Mouse (Mus musculus) heart, embryonic 16.5 days (tissue): ENCODE measurements around the gene Sox8. TPM values are rescaled to one million over a fixed set of nuclear protein-coding genes. Genes with fewer than 3 reads are reported as not detected.

Source experiments
- ATAC-seq: fragments of 200-750 bp; cut with Nextera tagmentation; replicated peaks from 2 replicates; pipeline ENCODE4 v1.8.0; 2017; ENCODE audit warnings: moderate number of reproducible peaks; ENCODE audit not compliant: insufficient read depth, low FRiP score; ENCODE audit errors: extremely low read depth
- H3K27ac ChIP-seq: fragments of 300-500 bp; sonication (generic); 2 replicates; pipeline ENCODE4 v1.5.1; 2014; ENCODE audit warnings: mild to moderate bottlenecking, low read length, control low read depth, moderate library complexity
- H3K27me3 ChIP-seq: fragments of 300-500 bp; sonication (generic); 2 replicates; pipeline ENCODE4 v1.6.1; 2014; ENCODE audit warnings: low read length, mixed read lengths; ENCODE audit not compliant: control insufficient read depth, insufficient read depth
- H3K36me3 ChIP-seq: fragments of 300-500 bp; sonication (generic); 2 replicates; pipeline ENCODE4 v1.6.1; 2014; ENCODE audit not compliant: control insufficient read depth, insufficient read depth
- H3K4me1 ChIP-seq: fragments of 300-500 bp; sonication (generic); 2 replicates; pipeline ENCODE4 v1.6.1; 2014; ENCODE audit warnings: low read length, mixed read lengths; ENCODE audit not compliant: control insufficient read depth, insufficient read depth
- H3K4me2 ChIP-seq: fragments of 300-500 bp; sonication (generic); 2 replicates; pipeline ENCODE4 v1.6.1; 2014; ENCODE audit warnings: low read depth, mild to moderate bottlenecking, control low read depth, low read length
- H3K4me3 ChIP-seq: fragments of 300-500 bp; sonication (generic); 2 replicates; pipeline ENCODE4 v1.5.1; 2014; ENCODE audit warnings: mild to moderate bottlenecking, control low read depth, low read length
- H3K9ac ChIP-seq: fragments of 300-500 bp; sonication (generic); 2 replicates; pipeline ENCODE4 v1.6.1; 2014; ENCODE audit warnings: low read length, control low read depth
- H3K9me3 ChIP-seq: fragments of 300-500 bp; sonication (generic); replicated peaks from 2 replicates; pipeline ENCODE4 v1.6.1; 2016; ENCODE audit warnings: low read length; ENCODE audit not compliant: control insufficient read depth
- WGBS: fragments of 180-500 bp; shearing (Covaris S2); extraction: QIAGEN DNeasy Blood & Tissue Kit; methylation state at CpG from one replicate; pipeline ENCODE4 v1.1.7; 2014; 5-methylcytosine and 5-hydroxymethylcytosine counted together
- polyA plus RNA-seq: library from polyadenylated mRNA; unstranded; fragments of >200 nt; fragmentation: Nextera tagmentation; extraction: Ambion mirVana; gene quantifications from 2 replicates; pipeline ENCODE4 v1.2.1, GENCODE M21; 2015

Gene Sox8
- polyA plus RNA-seq, 1 experiment from 2014 or later = 0.54 TPM

- Histone ChIP-seq H3K4me2 (no peak overlapping the region), H3K4me3 (no peak overlapping the region), H3K9ac (no peak overlapping the region), H3K27me3 (no peaks in the 10 kb centered on the region), H3K4me1 (peaks cover 7% of the 10 kb centered on the region), H3K9me3 (no peaks in the 10 kb centered on the region), H3K36me3 (no peaks in the 10 kb centered on the region), H3K27ac (no peak overlapping the region)
- WGBS = 84% methylated on average over 11 of the region's 11 CpGs
- ATAC-seq = no peak
These were observed 19.2 kb downstream of the Sox8 start for GRCm38 (mm10) chr17:25551313-25551712.

- no peak overlapping the region for H3K4me3 ChIP-seq
- no peaks in the 10 kb centered on the region for H3K36me3 ChIP-seq
- ATAC-seq = no peak
- H3K9me3 ChIP-seq = no peaks in the 10 kb centered on the region
- H3K4me2 ChIP-seq = no peak overlapping the region
- no peaks in the 10 kb centered on the region for H3K4me1 ChIP-seq
- no peak overlapping the region for H3K27ac ChIP-seq
- H3K27me3 ChIP-seq = no peaks in the 10 kb centered on the region
- 86% methylated on average over 5 of the region's 5 CpGs for WGBS
- H3K9ac ChIP-seq = no peak overlapping the region
These were observed 20.5 kb downstream of the Sox8 start for GRCm38 (mm10) chr17:25550020-25550419.

GRCm38 (mm10) chr17:25547026-25547425 is 23.5 kb downstream of the Sox8 start:
- Histone ChIP-seq H3K4me2 (no peak overlapping the region), H3K36me3 (no peaks in the 10 kb centered on the region), H3K9me3 (no peaks in the 10 kb centered on the region), H3K27ac (no peak overlapping the region), H3K4me3 (no peak overlapping the region), H3K9ac (no peak overlapping the region), H3K4me1 (no peaks in the 10 kb centered on the region), H3K27me3 (no peaks in the 10 kb centered on the region)
- no peak for ATAC-seq
- 40% methylated on average over 3 of the region's 3 CpGs for WGBS

- Histone ChIP-seq H3K9ac (no peak overlapping the region), H3K4me2 (no peak overlapping the region), H3K9me3 (no peaks in the 10 kb centered on the region), H3K4me3 (no peak overlapping the region), H3K36me3 (no peaks in the 10 kb centered on the region), H3K4me1 (peaks cover 10% of the 10 kb centered on the region), H3K27ac (no peak overlapping the region), H3K27me3 (no peaks in the 10 kb centered on the region)
- 72% methylated on average over 4 of the region's 4 CpGs for WGBS
- no peak for ATAC-seq
These were observed 28.7 kb downstream of the Sox8 start for GRCm38 (mm10) chr17:25541768-25542167.

- H3K9ac ChIP-seq = no peak overlapping the region
- no peak overlapping the region for H3K4me3 ChIP-seq
- H3K9me3 ChIP-seq = no peaks in the 10 kb centered on the region
- H3K4me2 ChIP-seq = no peak overlapping the region
- no peak for ATAC-seq
- no peaks in the 10 kb centered on the region for H3K27me3 ChIP-seq
- H3K27ac ChIP-seq = no peak overlapping the region
- whole genome bisulfite sequencing = 51% methylated on average over 5 of the region's 5 CpGs
- peaks cover 10% of the 10 kb centered on the region for H3K4me1 ChIP-seq
- no peaks in the 10 kb centered on the region for H3K36me3 ChIP-seq
These were observed 29.8 kb downstream of the Sox8 start for GRCm38 (mm10) chr17:25540731-25541130.

GRCm38 (mm10) chr17:25538945-25539875 is 31.3 kb downstream of the Sox8 start:
- ATAC-seq = peak; percentile 80
- Histone ChIP-seq H3K36me3 (no peaks in the 10 kb centered on the region), H3K9me3 (no peaks in the 10 kb centered on the region), H3K4me2 (peak overlapping the region; percentile 53), H3K27ac (peak overlapping the region; percentile 40), H3K4me3 (peak overlapping the region; percentile 5; the same call in 1 of the 2 replicates), H3K9ac (peak overlapping the region; percentile 16), H3K4me1 (peaks cover 10% of the 10 kb centered on the region), H3K27me3 (no peaks in the 10 kb centered on the region)
- 19% methylated on average over 27 of the region's 27 CpGs for WGBS

- no peak overlapping the region for H3K4me3 ChIP-seq
- H3K4me1 ChIP-seq = 0 out of 2 replicates have a peak, but pooled peaks cover 4% of the 10 kb centered on the region
- WGBS = 56% methylated on average over 8 of the region's 8 CpGs
- H3K27me3 ChIP-seq = 0 out of 2 replicates have a peak, but pooled peaks cover 3% of the 10 kb centered on the region
- no peak for ATAC-seq
- H3K9ac ChIP-seq = no peak overlapping the region
- no peak overlapping the region for H3K4me2 ChIP-seq
- H3K9me3 ChIP-seq = no peaks in the 10 kb centered on the region
- H3K36me3 ChIP-seq = no peaks in the 10 kb centered on the region
- H3K27ac ChIP-seq = no peak overlapping the region
These were observed 40.0 kb downstream of the Sox8 start for GRCm38 (mm10) chr17:25530357-25531022.

GRCm38 (mm10) chr17:25522080-25522479 is 48.4 kb downstream of the Sox8 start:
- Histone ChIP-seq H3K4me1 (0 out of 2 replicates have a peak, but pooled peaks cover 4% of the 10 kb centered on the region), H3K4me2 (no peak overlapping the region), H3K27ac (no peak overlapping the region), H3K4me3 (no peak overlapping the region), H3K9ac (no peak overlapping the region), H3K9me3 (no peaks in the 10 kb centered on the region), H3K36me3 (no peaks in the 10 kb centered on the region), H3K27me3 (no peaks in the 10 kb centered on the region; the same call in 1 of the 2 replicates)
- ATAC-seq = no peak
- 82% methylated on average over 12 of the region's 12 CpGs for WGBS

GRCm38 (mm10) chr17:25520492-25520891 is 50.0 kb downstream of the Sox8 start:
- Histone ChIP-seq H3K4me2 (no peak overlapping the region), H3K9ac (no peak overlapping the region), H3K27ac (no peak overlapping the region), H3K27me3 (no peaks in the 10 kb centered on the region; the same call in 1 of the 2 replicates), H3K4me3 (no peak overlapping the region), H3K4me1 (no peaks in the 10 kb centered on the region), H3K9me3 (no peaks in the 10 kb centered on the region), H3K36me3 (no peaks in the 10 kb centered on the region)
- WGBS = 30% methylated on average over 9 of the region's 9 CpGs
- no peak for ATAC-seq
